Mouse (Mus musculus) gastrocnemius, postnatal 36 days (tissue): ENCODE data around the gene Snap29. TPM values are rescaled to one million over a fixed set of nuclear protein-coding genes. Genes with fewer than 3 reads are reported as not detected.

Source experiments
- DNase-seq, 2 experiments: peaks; one replicate each; pipeline ENCODE4 v3.0.0; 2022
- intact Hi-C: fragments of 180-260 bp; cut with DNase I; formaldehyde crosslinking; loops from one replicate; pipeline ENCODE4 v1.15.1; 2025
- total RNA-seq, 2 experiments: library from RNA; stranded (reverse); gene quantifications; 2 replicates each; pipeline ENCODE4 v1.2.3; 2021

Gene Snap29
- total RNA-seq, 2 experiments from 2014 or later: 14.2 to 15.6 TPM

DNA sequence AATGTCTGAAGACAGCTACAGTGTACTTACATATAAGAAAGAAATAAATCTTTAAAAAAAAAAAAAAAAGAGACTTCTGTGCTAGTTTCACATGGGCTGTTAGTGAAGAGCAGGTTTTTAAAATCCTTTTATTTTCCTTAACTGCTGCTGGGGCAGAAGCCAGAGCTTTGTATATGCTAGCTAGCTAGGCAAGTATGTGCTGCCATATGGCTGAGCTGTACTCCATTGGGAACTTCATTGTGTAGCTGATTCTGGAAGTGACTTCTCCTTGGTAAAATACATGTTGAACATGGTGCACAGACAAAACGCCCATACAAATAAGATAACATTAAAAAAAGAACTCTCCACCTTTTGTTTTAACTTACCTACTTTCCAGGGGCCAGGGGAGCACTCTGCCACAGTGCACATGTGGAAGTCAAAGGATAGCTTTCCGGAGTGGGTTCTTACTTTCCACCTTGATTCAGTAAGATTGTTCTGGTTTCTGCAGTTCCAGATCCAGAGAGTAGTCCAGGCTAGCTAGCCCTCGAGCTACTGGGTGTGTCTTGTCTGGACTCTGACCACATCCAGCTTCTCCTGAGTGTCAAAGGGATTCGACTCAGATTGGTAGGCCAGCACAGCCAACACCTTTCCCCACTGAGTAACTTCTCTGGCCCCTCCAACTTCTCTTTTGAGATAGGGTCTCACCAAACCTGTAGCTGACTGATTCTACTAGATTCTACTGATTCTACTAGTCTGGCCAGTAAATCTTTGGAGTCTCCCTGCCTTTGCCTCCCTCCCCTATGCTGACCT lies 61.3 kb downstream of the Snap29 start:
- intact Hi-C loops: no loop called here
- DNase-seq: no peak

DNA sequence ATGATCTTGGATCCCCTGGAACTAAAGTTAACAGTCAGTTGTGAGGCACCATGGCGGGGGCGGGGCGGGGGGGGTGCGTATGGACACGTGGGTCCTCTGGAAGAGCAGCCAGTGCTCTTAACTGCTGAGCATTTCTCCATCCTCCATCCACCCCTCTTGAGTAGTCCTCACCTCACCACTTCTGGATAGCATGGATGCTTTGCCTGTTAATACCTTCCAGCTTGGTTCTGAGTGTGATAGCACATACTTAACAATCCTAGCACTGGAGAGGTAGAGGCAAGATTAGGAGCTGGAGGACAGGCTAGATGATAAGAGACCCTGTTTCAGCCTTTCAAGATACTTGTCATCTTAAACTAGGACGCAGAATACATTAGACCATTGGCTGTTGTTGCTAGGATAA lies 66.7 kb downstream of the Snap29 start:
- DNase-seq: no peak
- intact Hi-C loops: no loop called here

DNA sequence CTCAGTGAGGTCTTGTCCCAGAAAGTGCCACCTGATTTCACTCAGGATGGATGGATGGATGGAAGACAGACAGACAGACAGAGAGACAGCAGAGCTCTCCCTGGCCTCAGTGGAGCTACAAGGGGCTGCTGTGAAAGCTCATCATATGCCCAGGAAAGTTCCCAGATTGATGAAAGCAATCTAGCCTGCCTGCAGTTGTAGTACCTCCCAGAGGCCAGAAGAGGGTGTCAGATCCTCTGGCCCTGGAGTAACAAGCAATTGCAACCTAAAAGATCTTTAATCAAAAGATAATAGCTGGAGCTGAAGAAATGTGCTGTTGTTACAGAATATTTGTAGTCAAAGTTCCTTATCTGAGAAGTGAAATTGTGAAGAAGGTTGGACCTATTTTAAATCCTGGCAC lies 68.3 kb downstream of the Snap29 start:
- DNase-seq: no peak
- intact Hi-C loops: no loop called here

- DNase-seq: no peak
- intact Hi-C loops: no loop called here
Measured at GRCm38 (mm10) chr16:17474761-17475160, 69.0 kb downstream of the Snap29 start.

DNA sequence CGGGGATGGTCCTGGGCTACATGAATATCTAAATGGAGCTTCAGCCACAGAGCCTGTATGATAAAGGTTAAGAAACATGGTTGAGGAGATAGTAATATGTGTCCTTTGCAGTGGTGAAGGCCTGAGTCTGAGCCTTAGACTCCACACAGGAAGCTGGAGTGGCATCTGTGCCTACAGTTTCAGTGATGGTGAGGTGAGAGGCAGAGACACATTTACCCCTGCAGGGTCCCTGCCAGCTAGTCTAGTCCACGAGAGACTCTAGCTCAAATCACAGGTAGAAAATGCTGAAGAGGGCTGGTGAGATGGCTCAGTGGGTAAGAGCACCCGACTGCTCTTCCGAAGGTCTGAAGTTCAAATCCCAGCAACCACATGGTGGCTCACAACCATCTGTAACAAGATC lies 69.5 kb downstream of the Snap29 start:
- no peak for DNase-seq
- intact Hi-C loops: no loop called here

GRCm38 (mm10) chr16:17478331-17478943 lies 72.7 kb downstream of the Snap29 start:
- DNase-seq: no peak
- intact Hi-C loops: no loop called here

Other genes starting within 250 kb of the Snap29 start
- 100 to 1,000 TPM; 130 to 135 TPM for gene Ube2l3, start 203.3 kb upstream of the Snap29 start, total RNA-seq
- not detected for gene Rimbp3, start 197.4 kb upstream of the Snap29 start, total RNA-seq
- 1 to 10 TPM; 1.1 to 1.3 TPM for gene Hic2, start 172.4 kb upstream of the Snap29 start, total RNA-seq
- gene Tmem191c, start 129.9 kb upstream of the Snap29 start, total RNA-seq: 1 to 10 TPM in 1 of 2 experiments, under 1 TPM in 1; 0.91 to 1.4 TPM
- gene Serpind1, start 74.6 kb upstream of the Snap29 start, total RNA-seq: under 1 TPM in 1 of 2 experiments, not detected in 1; 0.27 TPM
- 10 to 100 TPM; 16.7 to 18.2 TPM for gene Pi4ka, start 328 bp downstream of the Snap29 start, total RNA-seq
- gene Crkl, start 46.0 kb downstream of the Snap29 start, total RNA-seq: 10 to 100 TPM; 17.3 to 17.6 TPM
- under 1 TPM in 1 of 2 experiments, not detected in 1; 0.20 TPM for gene Aifm3, start 83.6 kb downstream of the Snap29 start, total RNA-seq
- gene Lztr1, start 102.7 kb downstream of the Snap29 start, total RNA-seq: 10 to 100 TPM; 18.8 to 23.2 TPM
- gene Thap7, start 125.2 kb downstream of the Snap29 start, total RNA-seq: 10 to 100 TPM; 12.8 to 14.4 TPM
- 1 to 10 TPM; 1.0 to 1.6 TPM for gene Lrrc74b, start 155.3 kb downstream of the Snap29 start, total RNA-seq
- gene P2rx6, start 155.9 kb downstream of the Snap29 start, total RNA-seq: 1 to 10 TPM; 8.0 to 9.3 TPM
- under 1 TPM in 1 of 2 experiments, not detected in 1; 0.12 TPM for gene Slc7a4, start 177.2 kb downstream of the Snap29 start, total RNA-seq
- 10 to 100 TPM in 1 of 2 experiments, 1 to 10 TPM in 1; 9.4 to 13.1 TPM for gene Smpd4, start 213.4 kb downstream of the Snap29 start, total RNA-seq
- under 1 TPM in 1 of 2 experiments, not detected in 1; 0.82 TPM for gene Ccdc74a, start 240.5 kb downstream of the Snap29 start, total RNA-seq